In genomic region chr15:71195011-71195739, GRCm38 (mm10) we compare ENCODE assay signal across 8 mouse cellular contexts.
DNase-seq lines count a peak whose midpoint lies in the region; ATAC-seq and TF ChIP-seq lines count a peak whose summit lies in the region.

No protein-coding gene starts in this region.

- DNase-seq in liver, adult 2 months (ENCODE audit: extremely low read depth, low read depth, low spot score) = peak; percentile 2
- DNase-seq in liver, embryonic 11.5 days (ENCODE audit: low spot score) = no peak
- DNase-seq in brain, embryonic 18.5 days (ENCODE audit: low read depth, low spot score) = peak; percentile 59
- DNase-seq in frontal cortex, postnatal 10 days (ENCODE audit: low spot score in 2 of 2) = peak; percentile 39 to 40
- DNase-seq in yolk sac, embryonic 10.5 days (ENCODE audit: low spot score) = no peak
- DNase-seq in urinary bladder, adult 2 months (ENCODE audit: low spot score) = no peak
- DNase-seq in kidney, postnatal 14 days = no peak

- H3K4me3 ChIP-seq in liver, adult 2 months (ENCODE audit: insufficient read depth, low read depth, low read length) = no peak overlapping the region
- H3K4me3 ChIP-seq in liver, embryonic 11.5 days (ENCODE audit: low read depth, low read length) = no peak overlapping the region
- no peak overlapping the region for H3K4me3 ChIP-seq in midbrain, embryonic 16.5 days (ENCODE audit: low read depth, low read length)

- no peaks in the 10 kb centered on the region for H3K36me3 ChIP-seq in liver, adult 2 months (ENCODE audit: control insufficient read depth, insufficient read depth, low read length)
- no peaks in the 10 kb centered on the region for H3K36me3 ChIP-seq in liver, embryonic 11.5 days (ENCODE audit: control insufficient read depth, insufficient read depth, low read length)
- no peaks in the 10 kb centered on the region for H3K36me3 ChIP-seq in midbrain, embryonic 16.5 days (ENCODE audit: control insufficient read depth, insufficient read depth, low read length)

- no peak for TF ChIP-seq POLR2A in liver, adult 2 months (IDR thresholded peaks at IDR 0.05; ENCODE audit: extremely low read depth, insufficient read depth, low read length)

- no peaks in the 10 kb centered on the region for H3K9me3 ChIP-seq in liver, embryonic 11.5 days (ENCODE audit: control insufficient read depth, low read length)
- no peaks in the 10 kb centered on the region for H3K9me3 ChIP-seq in midbrain, embryonic 16.5 days (replicated peaks; ENCODE audit: control insufficient read depth, low read length, poor library complexity, severe bottlenecking)

- TF ChIP-seq CTCF in liver, adult 2 months (IDR thresholded peaks at IDR 0.05; ENCODE audit: low read depth, low read length) = no peak

- no peaks in the 10 kb centered on the region for H3K79me2 ChIP-seq in liver, adult 2 months (ENCODE audit: control insufficient read depth, insufficient read depth, low read length)

- ATAC-seq in liver, embryonic 11.5 days (replicated peaks; ENCODE audit: low FRiP score) = no peak
- 0 out of 2 replicates have a peak, but pooled peaks have one; percentile 11 for ATAC-seq in midbrain, embryonic 16.5 days

- no peaks in the 10 kb centered on the region for H3K27me3 ChIP-seq in liver, adult 2 months (ENCODE audit: control insufficient read depth, insufficient read depth, low read length)
- H3K27me3 ChIP-seq in liver, embryonic 11.5 days (replicated peaks; ENCODE audit: control insufficient read depth, insufficient read depth, low read length) = no peaks in the 10 kb centered on the region
- no peaks in the 10 kb centered on the region for H3K27me3 ChIP-seq in midbrain, embryonic 16.5 days (ENCODE audit: control insufficient read depth, insufficient read depth, low read depth, low read length)

- no peak overlapping the region for H3K4me2 ChIP-seq in liver, embryonic 11.5 days
- H3K4me2 ChIP-seq in midbrain, embryonic 16.5 days (ENCODE audit: low read length) = no peak overlapping the region

- 53% methylated on average over 11 of the region's 11 CpGs for WGBS in liver, adult 2 months
- 62% methylated on average over 11 of the region's 11 CpGs for WGBS in liver, embryonic 11.5 days
- WGBS in midbrain, embryonic 16.5 days = 49% methylated on average over 11 of the region's 11 CpGs

- no peaks in the 10 kb centered on the region for H3K4me1 ChIP-seq in liver, adult 2 months (ENCODE audit: control insufficient read depth, insufficient read depth, low read length)
- H3K4me1 ChIP-seq in liver, embryonic 11.5 days (replicated peaks; ENCODE audit: control insufficient read depth, insufficient read depth, low read length) = no peaks in the 10 kb centered on the region
- no peaks in the 10 kb centered on the region; the same call in 1 of the 2 replicates for H3K4me1 ChIP-seq in midbrain, embryonic 16.5 days (ENCODE audit: control insufficient read depth, insufficient read depth, low read length)

- no peak overlapping the region for H3K9ac ChIP-seq in liver, adult 2 months (ENCODE audit: low read depth, low read length)
- H3K9ac ChIP-seq in liver, embryonic 11.5 days (ENCODE audit: low read depth, low read length) = no peak overlapping the region
- H3K9ac ChIP-seq in midbrain, embryonic 16.5 days (ENCODE audit: low read depth, low read length) = no peak overlapping the region

- no peak overlapping the region for H3K27ac ChIP-seq in liver, adult 2 months (replicated peaks; ENCODE audit: insufficient read depth, low read depth, low read length)
- H3K27ac ChIP-seq in liver, embryonic 11.5 days (ENCODE audit: low read depth, low read length) = no peak overlapping the region
- no peak overlapping the region for H3K27ac ChIP-seq in midbrain, embryonic 16.5 days (ENCODE audit: low read length)

Comparison
In these comparisons a context has a peak if more than half of its experiments do, and no peak if none do; other contexts are left out.
1. DNase-seq: peak in liver, adult 2 months (single experiment), brain, embryonic 18.5 days (single experiment) and frontal cortex, postnatal 10 days (2 of 2); none in liver, embryonic 11.5 days (single experiment), yolk sac, embryonic 10.5 days (single experiment), urinary bladder, adult 2 months (single experiment) and kidney, postnatal 14 days (single experiment).